Mouse (Mus musculus): ENCODE measurements around the gene Ubxn6. TPM values are rescaled to one million over a fixed set of nuclear protein-coding genes. Genes with fewer than 3 reads are reported as not detected.

The Ubxn6 gene
- polyA plus RNA-seq (2015; fragmentation: Nextera tagmentation; extraction: Ambion mirVana) = 46.4 and 51.6 TPM in 2 replicates

GRCm38 (mm10) chr17:56074827-56075208 is at the start of gene Ubxn6:
Gene Ubxn6 (minus strand): TSS chr17:56075028.
- Histone ChIP-seq H3K9ac (peak within 1 kb of the TSS; percentile 75), H3K4me3 (replicated peaks) (peak within 1 kb of the TSS; percentile 82), H3K4me1 (peaks cover 28% of the 10 kb centered on the region), H3K9me3 (replicated peaks) (no peaks in the 10 kb centered on the region), H3K4me2 (replicated peaks) (peak within 1 kb of the TSS; percentile 68), H3K27ac (replicated peaks) (peak within 1 kb of the TSS; percentile 97), H3K27me3 (no peaks in the 10 kb centered on the region), H3K36me3 (peaks cover 31% of the 10 kb centered on the region)
- under 1% methylated on average over 35 of the region's 35 CpGs for WGBS
- ATAC-seq (ENCODE audit: insufficient number of reproducible peaks, low FRiP score, low TSS enrichment, low read depth) = peak; percentile 49

- peaks cover 59% of the 10 kb centered on the region for H3K27me3 ChIP-seq
- 0 out of 2 replicates have a peak, but pooled peaks have one; percentile 7 for ATAC-seq (ENCODE audit: insufficient number of reproducible peaks, low FRiP score, low TSS enrichment, low read depth)
- 53% methylated on average over 59 of the region's 59 CpGs for WGBS
These were observed 49.0 kb upstream of the Ubxn6 start for GRCm38 (mm10) chr17:56123681-56124340.

GRCm38 (mm10) chr17:56123161-56123560 is 48.3 kb upstream of the Ubxn6 start:
- ATAC-seq (ENCODE audit: insufficient number of reproducible peaks, low FRiP score, low TSS enrichment, low read depth) = no peak
- no peak overlapping the region for H3K4me3 ChIP-seq (replicated peaks)
- 89% methylated on average over 12 of the region's 12 CpGs for WGBS

More at GRCm38 (mm10) chr17:56123681-56124340, 49.0 kb upstream of the Ubxn6 start:
- H3K4me3 ChIP-seq (replicated peaks) = peak overlapping the region; percentile 40
- H3K4me1 ChIP-seq = peaks cover 21% of the 10 kb centered on the region
- peaks cover 10% of the 10 kb centered on the region for H3K9me3 ChIP-seq (replicated peaks)
- H3K9ac ChIP-seq = no peak overlapping the region
- no peak overlapping the region for H3K27ac ChIP-seq (replicated peaks)
- H3K36me3 ChIP-seq = no peaks in the 10 kb centered on the region
- H3K4me2 ChIP-seq (replicated peaks) = peak overlapping the region; percentile 71

GRCm38 (mm10) chr17:56121826-56122225 is 47.0 kb upstream of the Ubxn6 start, which contains the start of gene Lrg1:
Gene Lrg1 (minus strand): TSS chr17:56122001.
- H3K9me3 ChIP-seq (replicated peaks) = peaks cover 10% of the 10 kb centered on the region
- H3K9ac ChIP-seq = no peak within 1 kb of the TSS
- peaks cover 28% of the 10 kb centered on the region for H3K4me1 ChIP-seq
- H3K36me3 ChIP-seq = no peaks in the 10 kb centered on the region
- H3K27ac ChIP-seq (replicated peaks) = no peak within 1 kb of the TSS
- no peak for ATAC-seq (ENCODE audit: insufficient number of reproducible peaks, low FRiP score, low TSS enrichment, low read depth)
- no peak within 1 kb of the TSS for H3K4me2 ChIP-seq (replicated peaks)
- no peak within 1 kb of the TSS for H3K4me3 ChIP-seq (replicated peaks)
- 53% methylated on average over 2 of the region's 2 CpGs for WGBS
- H3K27me3 ChIP-seq = peaks cover 75% of the 10 kb centered on the region

More at GRCm38 (mm10) chr17:56123161-56123560, 48.3 kb upstream of the Ubxn6 start:
- Histone ChIP-seq H3K27ac (replicated peaks) (no peak overlapping the region), H3K4me2 (replicated peaks) (no peak overlapping the region), H3K4me1 (peaks cover 21% of the 10 kb centered on the region), H3K9ac (no peak overlapping the region), H3K36me3 (no peaks in the 10 kb centered on the region), H3K27me3 (peaks cover 66% of the 10 kb centered on the region), H3K9me3 (replicated peaks) (peaks cover 10% of the 10 kb centered on the region)

- no peak overlapping the region for H3K27ac ChIP-seq (replicated peaks)
- H3K9ac ChIP-seq = no peak overlapping the region
- peaks cover 87% of the 10 kb centered on the region for H3K27me3 ChIP-seq
- no peaks in the 10 kb centered on the region for H3K36me3 ChIP-seq
- H3K4me1 ChIP-seq = peaks cover 28% of the 10 kb centered on the region
- peak overlapping the region; percentile 4 for H3K4me3 ChIP-seq (replicated peaks)
- no peak for ATAC-seq (ENCODE audit: insufficient number of reproducible peaks, low FRiP score, low TSS enrichment, low read depth)
- H3K9me3 ChIP-seq (replicated peaks) = peaks cover 10% of the 10 kb centered on the region
- WGBS = 5% methylated on average over 66 of the region's 66 CpGs
- H3K4me2 ChIP-seq (replicated peaks) = 0 out of 2 replicates have a peak overlapping the region, but pooled peaks have one; percentile 17
These were observed 45.4 kb upstream of the Ubxn6 start for GRCm38 (mm10) chr17:56119981-56120880.

- no peak overlapping the region for H3K4me2 ChIP-seq (replicated peaks)
- peaks cover 24% of the 10 kb centered on the region for H3K4me1 ChIP-seq
- no peak for ATAC-seq (ENCODE audit: insufficient number of reproducible peaks, low FRiP score, low TSS enrichment, low read depth)
- no peak overlapping the region for H3K4me3 ChIP-seq (replicated peaks)
- no peaks in the 10 kb centered on the region for H3K36me3 ChIP-seq
- 47% methylated on average over 12 of the region's 12 CpGs for WGBS
- no peak overlapping the region for H3K27ac ChIP-seq (replicated peaks)
- H3K27me3 ChIP-seq = peaks cover 84% of the 10 kb centered on the region
- no peak overlapping the region for H3K9ac ChIP-seq
- peaks cover 10% of the 10 kb centered on the region for H3K9me3 ChIP-seq (replicated peaks)
These were observed 44.6 kb upstream of the Ubxn6 start for GRCm38 (mm10) chr17:56119431-56119830.

GRCm38 (mm10) chr17:56117251-56117710 is 42.5 kb upstream of the Ubxn6 start, which contains the start of gene Plin5:
Gene Plin5 (minus strand): TSS chr17:56117596.
- H3K4me1 ChIP-seq = peaks cover 17% of the 10 kb centered on the region
- H3K4me3 ChIP-seq (replicated peaks) = peak within 1 kb of the TSS; percentile 26
- WGBS = 3% methylated on average over 27 of the region's 27 CpGs
- H3K9me3 ChIP-seq (replicated peaks) = peaks cover 2% of the 10 kb centered on the region
- H3K36me3 ChIP-seq = no peaks in the 10 kb centered on the region
- peaks cover 63% of the 10 kb centered on the region for H3K27me3 ChIP-seq
- H3K9ac ChIP-seq = no peak within 1 kb of the TSS
- no peak within 1 kb of the TSS for H3K27ac ChIP-seq (replicated peaks)
- ATAC-seq (ENCODE audit: insufficient number of reproducible peaks, low FRiP score, low TSS enrichment, low read depth) = 0 out of 2 replicates have a peak, but pooled peaks have one; percentile 16
- H3K4me2 ChIP-seq (replicated peaks) = peak within 1 kb of the TSS; percentile 52

GRCm38 (mm10) chr17:56116193-56116592 is 41.4 kb upstream of the Ubxn6 start:
- Histone ChIP-seq H3K4me3 (replicated peaks) (no peak overlapping the region), H3K4me2 (replicated peaks) (no peak overlapping the region), H3K9me3 (replicated peaks) (no peaks in the 10 kb centered on the region), H3K27me3 (peaks cover 52% of the 10 kb centered on the region), H3K9ac (no peak overlapping the region), H3K4me1 (peaks cover 17% of the 10 kb centered on the region), H3K36me3 (no peaks in the 10 kb centered on the region), H3K27ac (replicated peaks) (no peak overlapping the region)
- ATAC-seq (ENCODE audit: insufficient number of reproducible peaks, low FRiP score, low TSS enrichment, low read depth) = no peak
- WGBS = 74% methylated on average over 10 of the region's 10 CpGs

GRCm38 (mm10) chr17:56112743-56113142 is 37.9 kb upstream of the Ubxn6 start:
- H3K4me1 ChIP-seq = peaks cover 7% of the 10 kb centered on the region
- H3K4me3 ChIP-seq (replicated peaks) = no peak overlapping the region
- ATAC-seq (ENCODE audit: insufficient number of reproducible peaks, low FRiP score, low TSS enrichment, low read depth) = no peak
- peaks cover 20% of the 10 kb centered on the region for H3K27me3 ChIP-seq
- no peak overlapping the region for H3K27ac ChIP-seq (replicated peaks)
- H3K4me2 ChIP-seq (replicated peaks) = no peak overlapping the region
- H3K9ac ChIP-seq = no peak overlapping the region
- WGBS = 72% methylated on average over 3 of the region's 3 CpGs
- no peaks in the 10 kb centered on the region for H3K9me3 ChIP-seq (replicated peaks)
- H3K36me3 ChIP-seq = no peaks in the 10 kb centered on the region

GRCm38 (mm10) chr17:56111864-56112263 is 37.0 kb upstream of the Ubxn6 start:
- Histone ChIP-seq H3K27ac (replicated peaks) (no peak overlapping the region), H3K9me3 (replicated peaks) (no peaks in the 10 kb centered on the region), H3K27me3 (peaks cover 13% of the 10 kb centered on the region), H3K4me2 (replicated peaks) (no peak overlapping the region), H3K4me1 (no peaks in the 10 kb centered on the region; the same call in 1 of the 2 replicates), H3K9ac (no peak overlapping the region), H3K36me3 (no peaks in the 10 kb centered on the region), H3K4me3 (replicated peaks) (no peak overlapping the region)
- no peak for ATAC-seq (ENCODE audit: insufficient number of reproducible peaks, low FRiP score, low TSS enrichment, low read depth)
- 42% methylated on average over 5 of the region's 5 CpGs for WGBS

GRCm38 (mm10) chr17:56111021-56111420 is 36.2 kb upstream of the Ubxn6 start:
- 68% methylated on average over 1 of the region's 1 CpGs for WGBS
- Histone ChIP-seq H3K36me3 (no peaks in the 10 kb centered on the region), H3K27me3 (peaks cover 7% of the 10 kb centered on the region), H3K9me3 (replicated peaks) (no peaks in the 10 kb centered on the region), H3K4me2 (replicated peaks) (no peak overlapping the region), H3K9ac (no peak overlapping the region), H3K4me1 (no peaks in the 10 kb centered on the region), H3K27ac (replicated peaks) (no peak overlapping the region), H3K4me3 (replicated peaks) (no peak overlapping the region)
- ATAC-seq (ENCODE audit: insufficient number of reproducible peaks, low FRiP score, low TSS enrichment, low read depth) = no peak
